Mouse (Mus musculus): ENCODE measurements at regions not wholly inside any gene's neighbourhood (a gene's known extent, or its start where the extent isn't known, plus 50 kb on each side); places are given as distances from the start of the nearest gene placed in this dataset.

- Histone ChIP-seq H3K4me1 (replicated peaks; ENCODE audit: control insufficient read depth, insufficient read depth, low read length) (no peaks in the 10 kb centered on the region), H3K9me3 (ENCODE audit: control insufficient read depth, low read length) (no peaks in the 10 kb centered on the region), H3K36me3 (ENCODE audit: control insufficient read depth, insufficient read depth, low read length) (no peaks in the 10 kb centered on the region), H3K27ac (ENCODE audit: low read depth, low read length) (no peak overlapping the region), H3K9ac (ENCODE audit: low read length) (no peak overlapping the region), H3K4me2 (ENCODE audit: low read depth, low read length, severe bottlenecking) (no peak overlapping the region), H3K27me3 (ENCODE audit: control insufficient read depth, insufficient read depth, low read length) (no peaks in the 10 kb centered on the region), H3K4me3 (ENCODE audit: low read depth, low read length) (no peak overlapping the region)
- ATAC-seq (replicated peaks; ENCODE audit: low FRiP score) (no peak), DNase-seq (ENCODE audit: low spot score) (no peak)
- 89% methylated on average over 6 of the region's 6 CpGs for WGBS
These were observed 223.8 kb upstream of the Gm11114 start for GRCm38 (mm10) chr9:85088556-85089338.

- no peak for DNase-seq (ENCODE audit: low spot score)
- H3K27me3 ChIP-seq (ENCODE audit: control insufficient read depth, insufficient read depth, low read length), result no peaks in the 10 kb centered on the region
- H3K4me1 ChIP-seq (replicated peaks; ENCODE audit: control insufficient read depth, insufficient read depth, low read length), result no peaks in the 10 kb centered on the region
- 90% methylated on average over 10 of the region's 10 CpGs for WGBS
- H3K27ac ChIP-seq (ENCODE audit: low read depth, low read length), result no peak overlapping the region
- H3K9me3 ChIP-seq (ENCODE audit: control insufficient read depth, low read length), result no peaks in the 10 kb centered on the region
- H3K4me3 ChIP-seq (ENCODE audit: low read depth, low read length), result no peak overlapping the region
- no peak for ATAC-seq (replicated peaks; ENCODE audit: low FRiP score)
- H3K4me2 ChIP-seq (ENCODE audit: low read depth, low read length, severe bottlenecking), result no peak overlapping the region
- H3K36me3 ChIP-seq (ENCODE audit: control insufficient read depth, insufficient read depth, low read length), result no peaks in the 10 kb centered on the region
- no peak overlapping the region for H3K9ac ChIP-seq (ENCODE audit: low read length)
These were observed 222.3 kb upstream of the Gm11114 start for GRCm38 (mm10) chr9:85090297-85090696.

GRCm38 (mm10) chr9:85095234-85095633, 217.3 kb upstream of the Gm11114 start:
- H3K4me2 ChIP-seq (ENCODE audit: low read depth, low read length, severe bottlenecking), result no peak overlapping the region
- ATAC-seq (replicated peaks; ENCODE audit: low FRiP score) (no peak), DNase-seq (ENCODE audit: low spot score) (no peak)
- no peak overlapping the region for H3K9ac ChIP-seq (ENCODE audit: low read length)
- no peaks in the 10 kb centered on the region for H3K9me3 ChIP-seq (ENCODE audit: control insufficient read depth, low read length)
- no peaks in the 10 kb centered on the region for H3K36me3 ChIP-seq (ENCODE audit: control insufficient read depth, insufficient read depth, low read length)
- no peaks in the 10 kb centered on the region for H3K4me1 ChIP-seq (replicated peaks; ENCODE audit: control insufficient read depth, insufficient read depth, low read length)
- 91% methylated on average over 3 of the region's 3 CpGs for WGBS
- no peak overlapping the region for H3K4me3 ChIP-seq (ENCODE audit: low read depth, low read length)
- no peaks in the 10 kb centered on the region for H3K27me3 ChIP-seq (ENCODE audit: control insufficient read depth, insufficient read depth, low read length)
- no peak overlapping the region for H3K27ac ChIP-seq (ENCODE audit: low read depth, low read length)

GRCm38 (mm10) chr9:85096520-85096919, 216.1 kb upstream of the Gm11114 start:
- 82% methylated on average over 4 of the region's 4 CpGs for WGBS
- no peaks in the 10 kb centered on the region for H3K27me3 ChIP-seq (ENCODE audit: control insufficient read depth, insufficient read depth, low read length)
- no peak overlapping the region for H3K27ac ChIP-seq (ENCODE audit: low read depth, low read length)
- no peaks in the 10 kb centered on the region for H3K4me1 ChIP-seq (replicated peaks; ENCODE audit: control insufficient read depth, insufficient read depth, low read length)
- H3K9me3 ChIP-seq (ENCODE audit: control insufficient read depth, low read length), result no peaks in the 10 kb centered on the region
- no peak overlapping the region for H3K4me3 ChIP-seq (ENCODE audit: low read depth, low read length)
- ATAC-seq (replicated peaks; ENCODE audit: low FRiP score), result no peak
- no peaks in the 10 kb centered on the region for H3K36me3 ChIP-seq (ENCODE audit: control insufficient read depth, insufficient read depth, low read length)
- no peak for DNase-seq (ENCODE audit: low spot score)
- H3K4me2 ChIP-seq (ENCODE audit: low read depth, low read length, severe bottlenecking), result no peak overlapping the region
- no peak overlapping the region for H3K9ac ChIP-seq (ENCODE audit: low read length)

GRCm38 (mm10) chr9:85112928-85113327, 199.6 kb upstream of the Gm11114 start:
- no peak overlapping the region for H3K9ac ChIP-seq (ENCODE audit: low read length)
- DNase-seq (ENCODE audit: low spot score) (no peak), ATAC-seq (replicated peaks; ENCODE audit: low FRiP score) (no peak)
- H3K4me1 ChIP-seq (replicated peaks; ENCODE audit: control insufficient read depth, insufficient read depth, low read length), result no peaks in the 10 kb centered on the region
- no peaks in the 10 kb centered on the region for H3K9me3 ChIP-seq (ENCODE audit: control insufficient read depth, low read length)
- H3K36me3 ChIP-seq (ENCODE audit: control insufficient read depth, insufficient read depth, low read length), result no peaks in the 10 kb centered on the region
- H3K27me3 ChIP-seq (ENCODE audit: control insufficient read depth, insufficient read depth, low read length), result no peaks in the 10 kb centered on the region
- no peak overlapping the region for H3K27ac ChIP-seq (ENCODE audit: low read depth, low read length)
- 85% methylated on average over 3 of the region's 3 CpGs for WGBS
- H3K4me3 ChIP-seq (ENCODE audit: low read depth, low read length), result no peak overlapping the region
- no peak overlapping the region for H3K4me2 ChIP-seq (ENCODE audit: low read depth, low read length, severe bottlenecking)

- no peak for ATAC-seq (replicated peaks; ENCODE audit: low FRiP score)
- 80% methylated on average over 2 of the region's 2 CpGs for WGBS
These were observed 198.3 kb upstream of the Gm11114 start for GRCm38 (mm10) chr9:85114234-85114633.

GRCm38 (mm10) chr9:85120061-85120460, 192.5 kb upstream of the Gm11114 start:
- Histone ChIP-seq H3K4me1 (replicated peaks; ENCODE audit: control insufficient read depth, insufficient read depth, low read length) (no peaks in the 10 kb centered on the region), H3K27me3 (ENCODE audit: control insufficient read depth, insufficient read depth, low read length) (no peaks in the 10 kb centered on the region), H3K36me3 (ENCODE audit: control insufficient read depth, insufficient read depth, low read length) (no peaks in the 10 kb centered on the region), H3K27ac (ENCODE audit: low read depth, low read length) (no peak overlapping the region), H3K9ac (ENCODE audit: low read length) (no peak overlapping the region), H3K4me2 (ENCODE audit: low read depth, low read length, severe bottlenecking) (no peak overlapping the region), H3K9me3 (ENCODE audit: control insufficient read depth, low read length) (no peaks in the 10 kb centered on the region), H3K4me3 (ENCODE audit: low read depth, low read length) (no peak overlapping the region)
- 91% methylated on average over 1 of the region's 1 CpGs for WGBS
- ATAC-seq (replicated peaks; ENCODE audit: low FRiP score) (no peak), DNase-seq (ENCODE audit: low spot score) (no peak)

More at GRCm38 (mm10) chr9:85114234-85114633, 198.3 kb upstream of the Gm11114 start:
- no peaks in the 10 kb centered on the region for H3K9me3 ChIP-seq (ENCODE audit: control insufficient read depth, low read length)
- H3K4me3 ChIP-seq (ENCODE audit: low read depth, low read length), result no peak overlapping the region
- DNase-seq (ENCODE audit: low spot score), result no peak
- no peaks in the 10 kb centered on the region for H3K4me1 ChIP-seq (replicated peaks; ENCODE audit: control insufficient read depth, insufficient read depth, low read length)
- H3K9ac ChIP-seq (ENCODE audit: low read length), result no peak overlapping the region
- H3K36me3 ChIP-seq (ENCODE audit: control insufficient read depth, insufficient read depth, low read length), result no peaks in the 10 kb centered on the region
- H3K27ac ChIP-seq (ENCODE audit: low read depth, low read length), result no peak overlapping the region
- H3K27me3 ChIP-seq (ENCODE audit: control insufficient read depth, insufficient read depth, low read length), result no peaks in the 10 kb centered on the region
- no peak overlapping the region for H3K4me2 ChIP-seq (ENCODE audit: low read depth, low read length, severe bottlenecking)

- H3K4me1 ChIP-seq (replicated peaks; ENCODE audit: control insufficient read depth, insufficient read depth, low read length), result no peaks in the 10 kb centered on the region
- H3K9me3 ChIP-seq (ENCODE audit: control insufficient read depth, low read length), result no peaks in the 10 kb centered on the region
- H3K27me3 ChIP-seq (ENCODE audit: control insufficient read depth, insufficient read depth, low read length), result no peaks in the 10 kb centered on the region
- no peak overlapping the region for H3K4me2 ChIP-seq (ENCODE audit: low read depth, low read length, severe bottlenecking)
- H3K9ac ChIP-seq (ENCODE audit: low read length), result no peak overlapping the region
- H3K36me3 ChIP-seq (ENCODE audit: control insufficient read depth, insufficient read depth, low read length), result no peaks in the 10 kb centered on the region
- no peak overlapping the region for H3K4me3 ChIP-seq (ENCODE audit: low read depth, low read length)
- no peak overlapping the region for H3K27ac ChIP-seq (ENCODE audit: low read depth, low read length)
- ATAC-seq (replicated peaks; ENCODE audit: low FRiP score), result no peak
- no peak for DNase-seq (ENCODE audit: low spot score)
These were observed 191.5 kb upstream of the Gm11114 start for GRCm38 (mm10) chr9:85121059-85121458.

GRCm38 (mm10) chr9:85123706-85124105, 188.9 kb upstream of the Gm11114 start:
- Histone ChIP-seq H3K27ac (ENCODE audit: low read depth, low read length) (no peak overlapping the region), H3K4me3 (ENCODE audit: low read depth, low read length) (no peak overlapping the region), H3K9ac (ENCODE audit: low read length) (no peak overlapping the region), H3K27me3 (ENCODE audit: control insufficient read depth, insufficient read depth, low read length) (no peaks in the 10 kb centered on the region), H3K36me3 (ENCODE audit: control insufficient read depth, insufficient read depth, low read length) (no peaks in the 10 kb centered on the region), H3K4me2 (ENCODE audit: low read depth, low read length, severe bottlenecking) (no peak overlapping the region), H3K9me3 (ENCODE audit: control insufficient read depth, low read length) (no peaks in the 10 kb centered on the region), H3K4me1 (replicated peaks; ENCODE audit: control insufficient read depth, insufficient read depth, low read length) (no peaks in the 10 kb centered on the region)
- ATAC-seq (replicated peaks; ENCODE audit: low FRiP score) (no peak), DNase-seq (ENCODE audit: low spot score) (no peak)
- WGBS, result 30% methylated on average over 3 of the region's 3 CpGs
